In the genomic region with DNA sequence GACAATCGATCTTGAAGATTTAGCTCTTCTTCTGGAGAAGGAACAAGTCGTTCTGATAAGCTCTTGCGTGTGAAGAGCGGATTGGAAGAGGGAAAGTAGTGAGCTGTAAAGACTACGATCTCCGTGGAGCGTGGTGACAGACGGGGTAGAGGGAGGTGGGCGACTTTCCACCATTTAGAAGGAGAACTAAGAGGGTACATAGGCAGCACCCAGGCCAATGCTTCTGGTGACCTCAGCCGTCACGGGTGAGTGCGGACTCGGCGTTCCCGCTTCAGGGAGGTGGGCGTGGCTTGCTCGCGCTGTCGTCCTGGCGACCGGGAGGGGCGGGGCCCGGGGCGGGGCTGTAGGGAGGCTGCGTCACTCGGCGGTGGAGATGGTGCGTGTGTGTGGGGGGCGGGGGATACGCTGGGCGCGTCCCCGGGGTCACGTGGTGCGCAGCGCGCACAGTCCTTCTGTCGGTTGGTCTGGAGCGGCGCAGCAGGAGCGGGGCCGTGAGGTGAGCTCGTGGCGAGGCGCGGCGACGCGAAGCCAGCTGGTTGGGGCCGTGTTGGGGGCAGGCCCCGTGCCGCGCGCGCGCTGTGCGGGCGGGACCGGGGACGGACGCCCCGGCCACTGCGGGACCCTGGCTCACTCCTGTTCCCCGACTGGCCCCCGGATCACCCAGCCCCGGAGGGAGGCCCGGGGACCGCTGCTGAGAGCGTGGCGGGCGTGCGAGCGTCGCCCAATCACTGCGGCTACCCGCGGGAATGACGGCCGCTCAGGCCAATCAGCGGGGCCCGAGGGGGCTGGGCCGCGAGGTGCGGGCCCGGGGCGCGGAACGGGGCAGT, we compare ENCODE assay signal across 8 mouse cellular contexts. TPM values are rescaled to one million over a fixed set of nuclear protein-coding genes. Genes with fewer than 3 reads are reported as not detected.
DNase-seq lines count a peak whose midpoint lies in the region; ATAC-seq and TF ChIP-seq lines count a peak whose summit lies in the region.

TSS of gene Phf20 (plus strand) at position 165 of the 827 bp plus-strand sequence.

- no peak for TF ChIP-seq CTCF in E14TG2a.4 (conservative IDR thresholded peaks at IDR 0.05; ENCODE audit: low read length)

- H3K9ac ChIP-seq in forebrain, embryonic 13.5 days: peak within 1 kb of the TSS; percentile 87
- peak within 1 kb of the TSS; percentile 88 for H3K9ac ChIP-seq in neural tube, embryonic 15.5 days (replicated peaks)

- H3K4me3 ChIP-seq in E14TG2a.4 (replicated peaks; ENCODE audit: low read length): peak within 1 kb of the TSS; percentile 87
- H3K4me3 ChIP-seq in forebrain, embryonic 13.5 days: peak within 1 kb of the TSS; percentile 68
- H3K4me3 ChIP-seq in neural tube, embryonic 15.5 days (replicated peaks): peak within 1 kb of the TSS; percentile 87

- H3K36me3 ChIP-seq in E14TG2a.4 (ENCODE audit: insufficient read depth, low read length): peaks cover 17% of the 10 kb centered on the region
- peaks cover 13% of the 10 kb centered on the region for H3K36me3 ChIP-seq in forebrain, embryonic 13.5 days (ENCODE audit: poor library complexity, severe bottlenecking)
- H3K36me3 ChIP-seq in neural tube, embryonic 15.5 days: peaks cover 1% of the 10 kb centered on the region; the same call in 1 of the 2 replicates

- H3K9me3 ChIP-seq in E14TG2a.4 (ENCODE audit: low read length): no peaks in the 10 kb centered on the region
- no peaks in the 10 kb centered on the region for H3K9me3 ChIP-seq in forebrain, embryonic 13.5 days (replicated peaks)
- no peaks in the 10 kb centered on the region for H3K9me3 ChIP-seq in neural tube, embryonic 15.5 days (replicated peaks)

- peak; percentile 94 for DNase-seq in c-Kit-positive CD71-positive TER-119-positive erythroid progenitor cells, embryonic 14.5 days (ENCODE audit: low spot score)
- peak; percentile 99 for DNase-seq in heart, postnatal 10 days
- DNase-seq in layer of hippocampus, adult 11-12 months (ENCODE audit: low spot score): peak; percentile 96
- DNase-seq in lung, adult 18-20 months: peak; percentile 97 to 98
- peak; percentile 98 for DNase-seq in testis, postnatal 14 days (ENCODE audit: low spot score)

- peak within 1 kb of the TSS; percentile 63 for H3K4me2 ChIP-seq in forebrain, embryonic 13.5 days
- H3K4me2 ChIP-seq in neural tube, embryonic 15.5 days: peak within 1 kb of the TSS; percentile 67

- WGBS in forebrain, embryonic 13.5 days: under 1% methylated on average over 52 of the region's 88 CpGs
- WGBS in neural tube, embryonic 15.5 days: under 1% methylated on average over 79 of the region's 88 CpGs

- peak within 1 kb of the TSS; percentile 98 for H3K27ac ChIP-seq in forebrain, embryonic 13.5 days
- peak within 1 kb of the TSS; percentile 98 for H3K27ac ChIP-seq in neural tube, embryonic 15.5 days (replicated peaks)

- H3K27me3 ChIP-seq in E14TG2a.4 (ENCODE audit: insufficient read depth, low read length): no peaks in the 10 kb centered on the region
- no peaks in the 10 kb centered on the region for H3K27me3 ChIP-seq in forebrain, embryonic 13.5 days
- H3K27me3 ChIP-seq in neural tube, embryonic 15.5 days (replicated peaks): no peaks in the 10 kb centered on the region

- ATAC-seq in forebrain, embryonic 13.5 days: peak; percentile 98
- ATAC-seq in neural tube, embryonic 15.5 days (ENCODE audit: low FRiP score): peak; percentile 98

- intact Hi-C loops in heart, postnatal 10 days (cut with DNase I): loop anchor here (2.0 kb wide), 1 partner anchor 16 kb away; the partner anchor contains the start of gene Rbm39

- peaks cover 70% of the 10 kb centered on the region for H3K4me1 ChIP-seq in E14TG2a.4 (replicated peaks; ENCODE audit: low read depth, low read length)
- H3K4me1 ChIP-seq in forebrain, embryonic 13.5 days: peaks cover 32% of the 10 kb centered on the region
- H3K4me1 ChIP-seq in neural tube, embryonic 15.5 days: peaks cover 36% of the 10 kb centered on the region

RNA-seq across cellular contexts. Expression of gene Phf20, which starts in this region (rescaled TPM):
- polyA plus RNA-seq in forebrain, embryonic 13.5 days (2015; fragmentation: Nextera tagmentation; extraction: Ambion mirVana): 130 and 133 TPM in 2 replicates
- total RNA-seq in heart, postnatal 10 days (2021): 10 to 100 TPM; 20.6 to 27.5 TPM
- 122 and 130 TPM in 2 replicates for polyA plus RNA-seq in neural tube, embryonic 15.5 days (2015; fragmentation: Nextera tagmentation; extraction: Ambion mirVana)

Comparison
In these comparisons a context has a peak if more than half of its experiments do, and no peak if none do; other contexts are left out.
1. Peak in every context shown above with its lines: DNase-seq, ATAC-seq, H3K4me3 ChIP-seq and H3K27ac ChIP-seq.